Mouse (Mus musculus): ENCODE results near the gene Scp2. TPM values are rescaled to one million over a fixed set of nuclear protein-coding genes. Genes with fewer than 3 reads are reported as not detected.

Scp2 gene
- total RNA-seq, 2 experiments from 2014 or later = 170 to 225 TPM

GRCm38 (mm10) chr4:108062524-108062923 lies 82.3 kb downstream of the Scp2 start:
- no peak for DNase-seq (ENCODE audit: low spot score in 2 of 2)

- no peak for DNase-seq (ENCODE audit: low spot score in 2 of 2)
Observed at GRCm38 (mm10) chr4:108060774-108061173, 84.0 kb downstream of the Scp2 start.

- no peak for DNase-seq (ENCODE audit: low spot score in 2 of 2)
Observed at GRCm38 (mm10) chr4:108059601-108060379, 85.0 kb downstream of the Scp2 start.

- no peak for DNase-seq (ENCODE audit: low spot score in 2 of 2)
Observed at GRCm38 (mm10) chr4:108058166-108058565, 86.6 kb downstream of the Scp2 start.

GRCm38 (mm10) chr4:108057247-108057646 lies 87.6 kb downstream of the Scp2 start:
- no peak for DNase-seq (ENCODE audit: low spot score in 2 of 2)

GRCm38 (mm10) chr4:108055873-108056272 lies 88.9 kb downstream of the Scp2 start:
- no peak for DNase-seq (ENCODE audit: low spot score in 2 of 2)

GRCm38 (mm10) chr4:108052673-108053072 lies 92.1 kb downstream of the Scp2 start:
- no peak for DNase-seq (ENCODE audit: low spot score in 2 of 2)

- no peak for DNase-seq (ENCODE audit: low spot score in 2 of 2)
Observed at GRCm38 (mm10) chr4:108051687-108052274, 93.0 kb downstream of the Scp2 start.

- DNase-seq (ENCODE audit: low spot score in 2 of 2) = no peak
Observed at GRCm38 (mm10) chr4:108046136-108046535, 98.7 kb downstream of the Scp2 start.

- DNase-seq (ENCODE audit: low spot score in 2 of 2) = no peak
Observed at GRCm38 (mm10) chr4:108045136-108046107, 99.4 kb downstream of the Scp2 start.

GRCm38 (mm10) chr4:108037027-108037426 lies 107.8 kb downstream of the Scp2 start:
- no peak for DNase-seq (ENCODE audit: low spot score in 2 of 2)

- DNase-seq (ENCODE audit: low spot score in 2 of 2) = no peak
Observed at GRCm38 (mm10) chr4:108033041-108033764, 111.6 kb downstream of the Scp2 start.

- DNase-seq (ENCODE audit: low spot score in 2 of 2) = no peak
Observed at GRCm38 (mm10) chr4:108032352-108032849, 112.4 kb downstream of the Scp2 start.

GRCm38 (mm10) chr4:108031502-108032351 lies 113.1 kb downstream of the Scp2 start:
- DNase-seq (ENCODE audit: low spot score in 2 of 2) = no peak

- DNase-seq (ENCODE audit: low spot score in 2 of 2) = no peak
Observed at GRCm38 (mm10) chr4:108030888-108031501, 113.8 kb downstream of the Scp2 start.

- no peak for DNase-seq (ENCODE audit: low spot score in 2 of 2)
Observed at GRCm38 (mm10) chr4:108026193-108026592, 118.6 kb downstream of the Scp2 start.

- DNase-seq (ENCODE audit: low spot score in 2 of 2) = no peak
Observed at GRCm38 (mm10) chr4:108025269-108025668, 119.5 kb downstream of the Scp2 start.

- no peak for DNase-seq (ENCODE audit: low spot score in 2 of 2)
Observed at GRCm38 (mm10) chr4:108024641-108025040, 120.2 kb downstream of the Scp2 start.

GRCm38 (mm10) chr4:108023186-108023585 lies 121.6 kb downstream of the Scp2 start:
- DNase-seq (ENCODE audit: low spot score in 2 of 2) = no peak

Data from adrenal gland, postnatal 4 days (tissue).